Mouse (Mus musculus) spleen, adult 2 months (tissue): ENCODE measurements around the gene Bola3.

Source experiments
- CTCF ChIP-seq: fragments of 200-500 bp; IDR thresholded peaks from 2 replicates; pipeline ENCODE4 v1.5.1; 2011; ENCODE audit warnings: mild to moderate bottlenecking, inconsistent platforms; ENCODE audit not compliant: insufficient read depth, insufficient read length, insufficient replicate concordance; ENCODE audit errors: extremely low read depth
- POLR2A ChIP-seq: fragments of 200-500 bp; IDR thresholded peaks from 2 replicates; pipeline ENCODE4 v1.6.1; 2011; ENCODE audit warnings: low read depth, low read length, inconsistent platforms

DNA sequence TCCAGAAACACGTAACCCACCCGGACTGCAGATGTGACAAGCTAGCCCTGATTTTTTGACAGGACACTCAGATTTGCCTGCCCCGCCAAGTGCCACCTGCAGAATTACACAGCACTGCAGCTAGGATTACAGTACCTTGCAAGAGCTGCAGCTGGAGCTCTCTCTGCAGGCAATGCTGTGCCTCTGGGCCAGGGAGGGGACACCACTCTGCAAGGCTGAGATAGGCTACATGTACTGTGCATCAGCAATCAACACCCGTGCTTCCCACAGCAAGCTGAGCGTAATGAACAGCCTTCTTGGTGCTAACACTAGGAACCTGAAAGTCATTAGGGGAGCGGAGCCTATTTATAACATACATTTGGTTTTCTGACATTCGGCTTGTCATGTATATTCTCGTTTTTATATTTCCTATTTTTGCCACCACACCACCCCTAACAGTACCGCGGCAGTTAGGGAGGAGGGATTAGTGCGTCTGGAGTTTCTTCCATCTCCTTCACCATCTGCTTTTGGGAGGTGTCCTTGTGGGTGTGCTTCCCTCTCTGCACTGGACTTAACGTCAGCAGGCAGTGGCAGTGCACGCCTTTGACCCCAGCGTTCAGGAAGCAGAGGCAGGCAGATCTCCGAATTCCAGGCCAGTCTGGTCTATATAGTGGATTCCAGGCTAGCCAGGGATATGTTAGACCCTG lies 46.7 kb downstream of the Bola3 start:
- TF ChIP-seq CTCF, result no peak
- TF ChIP-seq POLR2A, result no peak
